ENCODE assay signal across 20 mouse cellular contexts in the genomic region with DNA sequence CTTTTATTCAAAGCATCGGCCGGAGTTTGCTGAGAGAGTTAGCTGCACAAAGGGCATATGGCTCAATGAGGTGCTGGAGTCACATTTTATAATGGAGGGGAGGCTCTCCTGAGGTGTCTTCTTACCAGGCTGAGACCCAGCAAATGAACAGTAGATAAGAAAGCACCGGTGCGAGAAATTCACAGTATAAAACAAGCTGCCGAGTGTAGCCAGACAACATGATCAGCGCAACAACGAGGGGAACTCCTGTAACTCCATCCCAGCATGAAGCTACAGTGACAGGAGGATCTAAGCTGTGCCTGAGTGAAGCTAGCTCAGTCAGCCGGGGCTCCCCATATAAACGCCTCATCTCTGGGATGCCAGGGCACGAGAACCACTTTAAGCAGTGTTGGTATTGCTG.
DNase-seq lines count a peak whose midpoint lies in the region; ATAC-seq and TF ChIP-seq lines count a peak whose summit lies in the region.
"Had no signal": no experiment of that assay in that cellular context is flagged by ENCODE, and none has a peak within 500 bp of the region (broad histone marks: within the 10 kb centered on the region; RNA-seq: fewer than 3 reads in every experiment).

No protein-coding gene starts in this region.

- H3K4me2 ChIP-seq in kidney, embryonic 14.5 days (replicated peaks; ENCODE audit: low read depth, low read length): no peak overlapping the region
- no peak overlapping the region for H3K4me2 ChIP-seq in forebrain, embryonic 14.5 days (ENCODE audit: low read length)
- no peak overlapping the region for H3K4me2 ChIP-seq in forebrain, postnatal 0 days (ENCODE audit: low read depth)
- no peak overlapping the region for H3K4me2 ChIP-seq in midbrain, embryonic 12.5 days (replicated peaks)
- no peak overlapping the region for H3K4me2 ChIP-seq in liver, postnatal 0 days (ENCODE audit: low read depth, low read length)
- no peak overlapping the region for H3K4me2 ChIP-seq in lung, postnatal 0 days (replicated peaks; ENCODE audit: low read depth, low read length)
- H3K4me2 ChIP-seq: embryonic facial prominence, embryonic 12.5 days; neural tube, embryonic 12.5 days had no signal

- TF ChIP-seq CTCF in forebrain, postnatal 0 days (IDR thresholded peaks at IDR 0.05; ENCODE audit: low read depth): no peak
- TF ChIP-seq CTCF in liver, postnatal 0 days (IDR thresholded peaks at IDR 0.05; ENCODE audit: low read depth): no peak
- TF ChIP-seq CTCF in lung, postnatal 0 days (IDR thresholded peaks at IDR 0.05): no peak

- H3K4me1 ChIP-seq in kidney, embryonic 14.5 days (ENCODE audit: control insufficient read depth, insufficient read depth, low read length): no peaks in the 10 kb centered on the region
- H3K4me1 ChIP-seq in forebrain, embryonic 14.5 days (ENCODE audit: control insufficient read depth, insufficient read depth, low read length): peaks cover 11% of the 10 kb centered on the region
- no peaks in the 10 kb centered on the region for H3K4me1 ChIP-seq in forebrain, postnatal 0 days (ENCODE audit: insufficient read depth)
- peaks cover 11% of the 10 kb centered on the region for H3K4me1 ChIP-seq in midbrain, embryonic 12.5 days
- no peaks in the 10 kb centered on the region for H3K4me1 ChIP-seq in liver, postnatal 0 days (ENCODE audit: insufficient read depth)
- 0 out of 2 replicates have a peak, but pooled peaks cover 4% of the 10 kb centered on the region for H3K4me1 ChIP-seq in lung, postnatal 0 days (ENCODE audit: insufficient read depth, low read depth, low read length)
- H3K4me1 ChIP-seq: embryonic facial prominence, embryonic 12.5 days had no signal

- H3K9me3 ChIP-seq in kidney, embryonic 14.5 days (ENCODE audit: control insufficient read depth, low read length): no peaks in the 10 kb centered on the region
- H3K9me3 ChIP-seq in forebrain, embryonic 14.5 days (replicated peaks; ENCODE audit: control insufficient read depth, low read length): no peaks in the 10 kb centered on the region
- no peaks in the 10 kb centered on the region for H3K9me3 ChIP-seq in forebrain, postnatal 0 days (ENCODE audit: low read length)
- H3K9me3 ChIP-seq in midbrain, embryonic 12.5 days: no peaks in the 10 kb centered on the region
- H3K9me3 ChIP-seq in liver, postnatal 0 days (ENCODE audit: low read length): no peaks in the 10 kb centered on the region
- H3K9me3 ChIP-seq in lung, postnatal 0 days (ENCODE audit: low read length): no peaks in the 10 kb centered on the region
- H3K9me3 ChIP-seq: embryonic facial prominence, embryonic 12.5 days; neural tube, embryonic 12.5 days had no signal

- no peaks in the 10 kb centered on the region for H3K36me3 ChIP-seq in kidney, embryonic 14.5 days (ENCODE audit: control insufficient read depth, insufficient read depth, low read length)
- no peaks in the 10 kb centered on the region for H3K36me3 ChIP-seq in forebrain, embryonic 14.5 days (ENCODE audit: control insufficient read depth, insufficient read depth, low read length)
- H3K36me3 ChIP-seq in forebrain, postnatal 0 days (ENCODE audit: insufficient read depth): no peaks in the 10 kb centered on the region
- no peaks in the 10 kb centered on the region for H3K36me3 ChIP-seq in midbrain, embryonic 12.5 days
- no peaks in the 10 kb centered on the region for H3K36me3 ChIP-seq in liver, postnatal 0 days (replicated peaks; ENCODE audit: insufficient read depth, low read length)
- no peaks in the 10 kb centered on the region for H3K36me3 ChIP-seq in lung, postnatal 0 days (ENCODE audit: insufficient read depth, low read length)
- H3K36me3 ChIP-seq: embryonic facial prominence, embryonic 12.5 days; neural tube, embryonic 12.5 days had no signal

- 39% methylated on average over 10 of the region's 10 CpGs for WGBS in kidney, embryonic 14.5 days
- WGBS in forebrain, embryonic 14.5 days: 54% methylated on average over 10 of the region's 10 CpGs
- 40% methylated on average over 10 of the region's 10 CpGs for WGBS in forebrain, postnatal 0 days
- 58% methylated on average over 10 of the region's 10 CpGs for WGBS in midbrain, embryonic 12.5 days
- WGBS in liver, postnatal 0 days (ENCODE audit: insufficient replicate concordance): 81% methylated on average over 10 of the region's 10 CpGs
- 70% methylated on average over 10 of the region's 10 CpGs for WGBS in lung, postnatal 0 days

- no peaks in the 10 kb centered on the region for H3K27me3 ChIP-seq in kidney, embryonic 14.5 days (ENCODE audit: control insufficient read depth, insufficient read depth, low read length)
- no peaks in the 10 kb centered on the region for H3K27me3 ChIP-seq in forebrain, embryonic 14.5 days (replicated peaks; ENCODE audit: control insufficient read depth, insufficient read depth, low read length)
- H3K27me3 ChIP-seq in forebrain, postnatal 0 days (ENCODE audit: insufficient read depth, low read length): no peaks in the 10 kb centered on the region
- no peaks in the 10 kb centered on the region for H3K27me3 ChIP-seq in midbrain, embryonic 12.5 days
- no peaks in the 10 kb centered on the region for H3K27me3 ChIP-seq in liver, postnatal 0 days (ENCODE audit: insufficient read depth, low read length)
- H3K27me3 ChIP-seq in lung, postnatal 0 days (replicated peaks; ENCODE audit: insufficient read depth, low read length): no peaks in the 10 kb centered on the region
- H3K27me3 ChIP-seq: embryonic facial prominence, embryonic 12.5 days; neural tube, embryonic 12.5 days had no signal

- no peak overlapping the region for H3K9ac ChIP-seq in kidney, embryonic 14.5 days (ENCODE audit: low read depth, low read length)
- H3K9ac ChIP-seq in forebrain, embryonic 14.5 days (ENCODE audit: low read length): peak overlapping the region; percentile 17; the same call in 1 of the 2 replicates
- no peak overlapping the region for H3K9ac ChIP-seq in forebrain, postnatal 0 days
- H3K9ac ChIP-seq in midbrain, embryonic 12.5 days (replicated peaks): no peak overlapping the region
- H3K9ac ChIP-seq in liver, postnatal 0 days (replicated peaks): no peak overlapping the region
- H3K9ac ChIP-seq in lung, postnatal 0 days (replicated peaks; ENCODE audit: low read depth): no peak overlapping the region
- H3K9ac ChIP-seq: embryonic facial prominence, embryonic 12.5 days; liver, embryonic 14.5 days; neural tube, embryonic 12.5 days had no signal

- no peak overlapping the region for H3K27ac ChIP-seq in kidney, embryonic 14.5 days (ENCODE audit: low read depth, low read length)
- peak overlapping the region; percentile 68 for H3K27ac ChIP-seq in forebrain, embryonic 14.5 days (ENCODE audit: low read depth, low read length)
- peak overlapping the region; percentile 16; the same call in 1 of the 2 replicates for H3K27ac ChIP-seq in forebrain, postnatal 0 days (ENCODE audit: low read depth, low read length)
- H3K27ac ChIP-seq in midbrain, embryonic 12.5 days (replicated peaks): peak overlapping the region; percentile 20; the same call in 1 of the 2 replicates
- H3K27ac ChIP-seq in liver, postnatal 0 days (ENCODE audit: low read depth): no peak overlapping the region
- H3K27ac ChIP-seq in lung, postnatal 0 days (ENCODE audit: low read length): no peak overlapping the region
- H3K27ac ChIP-seq: embryonic facial prominence, embryonic 12.5 days; heart, adult 2 months; liver, embryonic 14.5 days; neural tube, embryonic 12.5 days had no signal

- no peak for TF ChIP-seq EP300 in liver, postnatal 0 days (IDR thresholded peaks at IDR 0.05; ENCODE audit: low read depth)
- no peak for TF ChIP-seq EP300 in lung, postnatal 0 days (IDR thresholded peaks at IDR 0.05)

- DNase-seq in kidney, postnatal 36 days: no peak
- no peak for DNase-seq in forebrain, embryonic 14.5 days (ENCODE audit: low spot score)
- peak; percentile 11 for DNase-seq in forebrain, postnatal 0 days
- DNase-seq in liver, postnatal 0 days: no peak
- DNase-seq in lung, postnatal 0 days (ENCODE audit: low spot score): no peak
- DNase-seq: B cell, adult 2 months; cerebellum, adult 9-10 months; gastrocnemius, postnatal 14 days; heart, adult 2 months; layer of hippocampus, postnatal 36 days; right cerebral cortex, postnatal 14 days; thymus, postnatal 36 days had no signal

- H3K4me3 ChIP-seq in kidney, embryonic 14.5 days (ENCODE audit: low read length): no peak overlapping the region
- no peak overlapping the region for H3K4me3 ChIP-seq in forebrain, embryonic 14.5 days (ENCODE audit: low read depth, low read length)
- no peak overlapping the region for H3K4me3 ChIP-seq in forebrain, postnatal 0 days (ENCODE audit: low read depth, low read length)
- H3K4me3 ChIP-seq in midbrain, embryonic 12.5 days: no peak overlapping the region
- no peak overlapping the region for H3K4me3 ChIP-seq in liver, postnatal 0 days (ENCODE audit: low read depth, low read length)
- H3K4me3 ChIP-seq in lung, postnatal 0 days (ENCODE audit: low read depth, low read length): no peak overlapping the region
- H3K4me3 ChIP-seq: embryonic facial prominence, embryonic 12.5 days; erythroblast, embryonic 14.5 days; heart, adult 2 months; neural tube, embryonic 12.5 days had no signal

- peak; percentile 88 for ATAC-seq in kidney, embryonic 14.5 days (ENCODE audit: low FRiP score, low TSS enrichment)
- ATAC-seq in forebrain, embryonic 14.5 days: no peak
- ATAC-seq in forebrain, postnatal 0 days: no peak
- ATAC-seq in midbrain, embryonic 12.5 days (ENCODE audit: low FRiP score, low read depth): no peak
- ATAC-seq in liver, postnatal 0 days: no peak
- no peak for ATAC-seq in lung, postnatal 0 days
- no peak for ATAC-seq in erythroid progenitor cell, adult 5-6 weeks (replicated peaks; ENCODE audit: low FRiP score, poor library complexity, severe bottlenecking)
- ATAC-seq: intestine, postnatal 0 days had no signal

Comparison
In these comparisons a context has a peak if more than half of its experiments do, and no peak if none do; other contexts are left out.
1. H3K27ac ChIP-seq: peak in forebrain, embryonic 14.5 days (single experiment), forebrain, postnatal 0 days (single experiment) and midbrain, embryonic 12.5 days (single experiment); none in kidney, embryonic 14.5 days (single experiment), liver, postnatal 0 days (single experiment) and lung, postnatal 0 days (single experiment).